Mouse (Mus musculus) gastrocnemius, postnatal 36 days (tissue): ENCODE data around the gene Axin1. TPM values are rescaled to one million over a fixed set of nuclear protein-coding genes. Genes with fewer than 3 reads are reported as not detected.
"Not testable (repeated sequence)": the region's sequence is repeated elsewhere in the genome, so short reads cannot be mapped to it uniquely, and the experiment has no call there.

Experiments used
- DNase-seq, 2 experiments: peaks; one replicate each; pipeline ENCODE4 v3.0.0; 2022
- intact Hi-C: fragments of 180-260 bp; cut with DNase I; formaldehyde crosslinking; loops from one replicate; pipeline ENCODE4 v1.15.1; 2025
- long read RNA-seq, 2 experiments: library from polyadenylated mRNA; stranded (forward); transcript quantifications; one replicate each; pipeline ENCODE4 v2.0.0; 2021
- total RNA-seq, 2 experiments: library from RNA; stranded (reverse); gene quantifications; 2 replicates each; pipeline ENCODE4 v1.2.3; 2021

The Axin1 gene
- total RNA-seq: 10 to 100 TPM; 13.0 to 14.7 TPM
- long read RNA-seq, experiment 1, transcript Axin1-203 (10 exons, 2,890 nt): major isoform, 5 of 13 reads
- long read RNA-seq, experiment 1, partial matches to known transcripts: 3 of 13 reads
- long read RNA-seq, experiment 1, other reads (novel, unspliced or antisense): 5 of 13 reads
- long read RNA-seq, experiment 2, transcript Axin1-203 (10 exons, 2,890 nt): major isoform, 7 of 19 reads
- long read RNA-seq, experiment 2, partial matches to known transcripts: 2 of 19 reads
- long read RNA-seq, experiment 2, other reads (novel, unspliced or antisense): 9 of 19 reads

GRCm38 (mm10) chr17:26138239-26138836 is at the start of gene Axin1:
Gene Axin1, plus strand, starts transcription at chr17:26138688.
- intact Hi-C loops: loop anchor here (5.0 kb wide), 1 partner anchor 114 kb away; the partner anchor contains the start of gene Luc7l
- peak; percentile 86 to 89 for DNase-seq

GRCm38 (mm10) chr17:26089905-26090632 is 48.4 kb upstream of the Axin1 start, which contains the start of gene Decr2:
Gene Decr2, minus strand, starts transcription at chr17:26090337.
- intact Hi-C loops: loop anchor here (1.0 to 5.0 kb wide), 3 partner anchors 50 to 198 kb away; no protein-coding TSS in a partner anchor
- DNase-seq: peak; percentile 82 to 83

- intact Hi-C loops: loop anchor here (5.0 kb wide), 1 partner anchor 202 kb away; no protein-coding TSS in a partner anchor
- DNase-seq: no peak
Measured at GRCm38 (mm10) chr17:26094531-26095110, 43.9 kb upstream of the Axin1 start.

GRCm38 (mm10) chr17:26095121-26095740 is 43.3 kb upstream of the Axin1 start, which contains the start of gene Nme4:
Gene Nme4, minus strand, starts transcription at chr17:26095602.
- DNase-seq: peak in 1 of 2 experiments; percentile 23
- intact Hi-C loops: no loop called here

- DNase-seq: no peak
- intact Hi-C loops: no loop called here
Measured at GRCm38 (mm10) chr17:26098461-26098860, 40.0 kb upstream of the Axin1 start.

GRCm38 (mm10) chr17:26099316-26099715 is 39.2 kb upstream of the Axin1 start:
- DNase-seq, intact Hi-C loops: not testable (repeated sequence)

- intact Hi-C loops: no loop called here
- DNase-seq: no peak
Measured at GRCm38 (mm10) chr17:26100166-26100565, 38.3 kb upstream of the Axin1 start.

- DNase-seq: no peak
- intact Hi-C loops: no loop called here
Measured at GRCm38 (mm10) chr17:26101478-26101877, 37.0 kb upstream of the Axin1 start.

- no peak for DNase-seq
- intact Hi-C loops: no loop called here
Measured at GRCm38 (mm10) chr17:26105619-26106018, 32.9 kb upstream of the Axin1 start.

- DNase-seq: no peak
- intact Hi-C loops: no loop called here
Measured at GRCm38 (mm10) chr17:26110156-26110555, 28.3 kb upstream of the Axin1 start.

GRCm38 (mm10) chr17:26111024-26111423 is 27.5 kb upstream of the Axin1 start:
- intact Hi-C loops: no loop called here
- DNase-seq: no peak

GRCm38 (mm10) chr17:26111722-26112121 is 26.8 kb upstream of the Axin1 start:
- no peak for DNase-seq
- intact Hi-C loops: no loop called here

- DNase-seq: no peak
- intact Hi-C loops: no loop called here
Measured at GRCm38 (mm10) chr17:26112751-26113150, 25.7 kb upstream of the Axin1 start.

- intact Hi-C loops: no loop called here
- peak; percentile 15 to 49 for DNase-seq
Measured at GRCm38 (mm10) chr17:26113181-26113948, 25.1 kb upstream of the Axin1 start, which contains the start of gene Tmem8. Gene Tmem8, plus strand, starts transcription at chr17:26113299.

- intact Hi-C loops: no loop called here
- no peak for DNase-seq
Measured at GRCm38 (mm10) chr17:26114061-26114460, 24.4 kb upstream of the Axin1 start.

GRCm38 (mm10) chr17:26114461-26114860 is 24.0 kb upstream of the Axin1 start:
- DNase-seq, intact Hi-C loops: not testable (repeated sequence)

GRCm38 (mm10) chr17:26115205-26115898 is 23.1 kb upstream of the Axin1 start:
- intact Hi-C loops: no loop called here

GRCm38 (mm10) chr17:26115956-26116487 is 22.5 kb upstream of the Axin1 start:
- DNase-seq: no peak
- intact Hi-C loops: no loop called here

More at GRCm38 (mm10) chr17:26115205-26115898, 23.1 kb upstream of the Axin1 start:
- DNase-seq: no peak
